Mouse (Mus musculus): ENCODE results near the gene Trem2. TPM values are rescaled to one million over a fixed set of nuclear protein-coding genes. Genes with fewer than 3 reads are reported as not detected.
"Not testable (repeated sequence)": the region's sequence is repeated elsewhere in the genome, so short reads cannot be mapped to it uniquely, and the experiment has no call there.

Gene Trem2
- polyA plus RNA-seq, 1 experiment from 2014 or later: 3.3 TPM

- not testable (repeated sequence) for H3K27me3 ChIP-seq (replicated peaks); H3K9ac ChIP-seq; H3K36me3 ChIP-seq; H3K4me1 ChIP-seq; H3K4me2 ChIP-seq; H3K9me3 ChIP-seq; ATAC-seq (ENCODE audit: insufficient read depth, low FRiP score, low read depth); H3K4me3 ChIP-seq (replicated peaks); H3K27ac ChIP-seq
- whole genome bisulfite sequencing: 84% methylated on average over 7 of the region's 7 CpGs
Observed at GRCm38 (mm10) chr17:48352976-48353375, 6.8 kb downstream of the Trem2 start.

DNA sequence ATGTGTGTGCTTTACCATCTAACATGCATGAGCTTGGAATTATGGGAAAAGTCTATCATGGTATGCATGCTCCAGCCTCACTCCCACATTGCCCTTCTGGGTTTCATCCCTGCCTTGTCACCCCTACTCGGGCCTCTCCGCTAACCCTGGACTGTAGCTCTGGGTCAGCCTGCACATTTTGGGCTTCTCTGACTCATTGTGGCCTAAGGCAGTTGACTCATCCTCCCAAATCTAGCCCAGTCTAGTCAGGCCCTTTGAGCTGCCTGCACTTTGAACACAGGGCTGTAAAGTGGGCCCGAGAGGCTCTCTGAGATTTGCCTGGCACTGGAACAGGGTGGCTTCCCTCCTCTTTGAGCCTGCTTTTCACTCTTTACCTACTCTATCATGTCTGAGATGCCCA is 9.6 kb downstream of the Trem2 start:
- no peak for ATAC-seq (ENCODE audit: insufficient read depth, low FRiP score, low read depth)
- Histone ChIP-seq H3K9me3 (no peaks in the 10 kb centered on the region), H3K4me3 (replicated peaks) (no peak overlapping the region), H3K4me2 (no peak overlapping the region), H3K27ac (no peak overlapping the region), H3K36me3 (no peaks in the 10 kb centered on the region), H3K4me1 (no peaks in the 10 kb centered on the region), H3K9ac (no peak overlapping the region), H3K27me3 (replicated peaks) (no peaks in the 10 kb centered on the region)
- WGBS: 92% methylated on average over 3 of the region's 3 CpGs

DNA sequence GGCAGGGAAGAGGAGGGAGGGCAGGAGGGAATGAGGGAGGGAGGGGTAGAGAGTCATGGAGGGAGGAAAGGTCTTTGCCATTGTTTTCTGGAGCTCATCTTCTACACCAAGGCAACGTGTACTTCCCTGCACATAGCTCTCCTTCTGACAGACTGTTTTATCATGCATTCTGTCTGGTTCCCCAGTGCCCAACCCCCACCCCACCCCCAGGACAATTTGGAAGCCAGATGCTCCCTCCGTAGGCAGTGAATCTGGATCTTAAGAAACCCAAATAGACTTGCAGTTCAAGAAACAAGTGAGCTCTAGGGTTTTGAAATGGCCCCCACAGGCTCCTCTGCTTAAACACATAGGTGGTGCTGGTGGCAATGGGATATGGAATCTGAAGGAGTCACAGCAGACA is 11.7 kb downstream of the Trem2 start:
- no peak for ATAC-seq (ENCODE audit: insufficient read depth, low FRiP score, low read depth)
- Histone ChIP-seq H3K27ac (no peak overlapping the region), H3K4me3 (replicated peaks) (no peak overlapping the region), H3K4me1 (no peaks in the 10 kb centered on the region), H3K27me3 (replicated peaks) (no peaks in the 10 kb centered on the region), H3K9me3 (no peaks in the 10 kb centered on the region), H3K4me2 (no peak overlapping the region), H3K9ac (no peak overlapping the region), H3K36me3 (no peaks in the 10 kb centered on the region)
- WGBS: 53% methylated on average over 2 of the region's 2 CpGs

DNA sequence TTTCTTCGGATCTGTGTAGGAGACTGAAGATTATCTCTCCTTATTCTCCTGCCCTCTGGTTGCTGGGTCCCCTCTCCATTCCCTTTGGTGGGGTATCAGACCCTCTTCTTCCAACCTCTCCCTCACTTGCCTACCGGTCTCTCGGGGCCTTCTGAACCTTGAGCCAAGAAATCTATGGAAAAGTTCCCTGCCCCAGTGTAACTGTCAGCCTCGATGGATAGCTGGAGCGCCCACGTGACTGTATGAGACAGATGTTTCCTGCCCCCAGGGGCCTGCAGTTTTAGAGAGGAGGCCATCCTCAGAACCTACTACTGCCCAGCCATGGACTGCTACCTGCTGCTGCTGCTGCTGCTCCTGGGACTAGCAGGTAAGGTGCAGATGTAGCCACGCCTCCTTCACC is 13.4 kb downstream of the Trem2 start, which contains the start of gene Treml1:
Treml1 (plus strand) TSS at position 301 of the 400 bp plus-strand sequence.
- WGBS: 64% methylated on average over 7 of the region's 7 CpGs

DNA sequence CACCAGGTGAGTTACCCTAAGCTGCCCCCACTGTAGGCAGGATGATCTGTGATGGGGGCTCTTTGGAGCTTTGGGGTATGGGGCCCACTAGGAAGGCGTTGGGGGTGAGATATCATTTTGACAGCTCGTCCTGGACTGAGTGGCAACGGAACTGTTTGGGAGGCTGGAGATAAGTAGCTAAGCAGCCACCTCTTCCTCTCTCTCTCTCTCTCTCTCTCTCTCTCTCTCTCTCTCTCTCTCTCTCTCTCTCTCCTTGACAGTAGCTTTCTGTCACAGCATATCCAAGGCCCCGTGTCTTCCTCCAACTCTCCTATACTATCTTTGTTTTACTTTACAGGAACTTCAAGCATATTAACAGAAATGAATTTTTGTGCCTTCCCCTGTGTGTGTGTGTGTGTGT is 14.3 kb downstream of the Trem2 start:
- Histone ChIP-seq H3K9me3 (no peaks in the 10 kb centered on the region), H3K9ac (no peak overlapping the region), H3K36me3 (no peaks in the 10 kb centered on the region), H3K4me1 (no peaks in the 10 kb centered on the region), H3K27me3 (replicated peaks) (no peaks in the 10 kb centered on the region), H3K4me3 (replicated peaks) (no peak overlapping the region), H3K4me2 (no peak overlapping the region), H3K27ac (no peak overlapping the region)
- WGBS: 64% methylated on average over 4 of the region's 4 CpGs
- ATAC-seq (ENCODE audit: insufficient read depth, low FRiP score, low read depth): no peak

More for the DNA sequence above, 13.4 kb downstream of the Trem2 start, which contains the start of gene Treml1:
- Histone ChIP-seq H3K4me2 (no peak within 1 kb of the TSS), H3K27me3 (replicated peaks) (no peaks in the 10 kb centered on the region), H3K27ac (no peak within 1 kb of the TSS), H3K9ac (no peak within 1 kb of the TSS), H3K36me3 (no peaks in the 10 kb centered on the region), H3K4me3 (replicated peaks) (no peak within 1 kb of the TSS), H3K4me1 (no peaks in the 10 kb centered on the region), H3K9me3 (no peaks in the 10 kb centered on the region)
- ATAC-seq (ENCODE audit: insufficient read depth, low FRiP score, low read depth): no peak

DNA sequence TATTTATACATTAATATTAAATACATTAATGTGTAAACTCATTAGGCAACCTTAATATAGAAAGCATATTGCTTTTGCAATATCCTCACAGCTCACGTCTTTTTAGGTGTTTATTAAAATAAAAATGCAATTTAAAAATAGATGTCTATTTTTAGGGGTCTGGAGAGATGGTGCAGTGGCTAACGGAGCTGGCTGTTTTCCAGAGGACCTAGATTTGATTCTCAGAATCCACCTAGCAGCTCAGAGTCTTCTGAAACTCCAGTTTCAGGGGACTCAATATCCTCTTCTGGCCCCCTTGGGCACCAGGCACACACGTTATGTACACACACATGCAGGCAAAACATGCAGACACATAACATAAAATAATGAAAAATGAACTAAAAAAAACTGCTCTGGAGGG is 16.1 kb downstream of the Trem2 start:
- no peak overlapping the region for H3K4me3 ChIP-seq (replicated peaks)
- H3K27me3 ChIP-seq (replicated peaks): no peaks in the 10 kb centered on the region
- no peak overlapping the region for H3K9ac ChIP-seq
- no peaks in the 10 kb centered on the region for H3K36me3 ChIP-seq
- no peak for ATAC-seq (ENCODE audit: insufficient read depth, low FRiP score, low read depth)
- WGBS: 46% methylated on average over 3 of the region's 3 CpGs
- H3K9me3 ChIP-seq: no peaks in the 10 kb centered on the region
- no peak overlapping the region for H3K27ac ChIP-seq
- H3K4me2 ChIP-seq: no peak overlapping the region
- no peaks in the 10 kb centered on the region for H3K4me1 ChIP-seq

- Histone ChIP-seq H3K36me3 (no peaks in the 10 kb centered on the region), H3K9ac (no peak overlapping the region), H3K4me2 (no peak overlapping the region), H3K27me3 (replicated peaks) (no peaks in the 10 kb centered on the region), H3K4me3 (replicated peaks) (no peak overlapping the region), H3K9me3 (no peaks in the 10 kb centered on the region), H3K27ac (no peak overlapping the region), H3K4me1 (no peaks in the 10 kb centered on the region)
- no peak for ATAC-seq (ENCODE audit: insufficient read depth, low FRiP score, low read depth)
- WGBS: 78% methylated on average over 8 of the region's 8 CpGs
Observed at GRCm38 (mm10) chr17:48362966-48363365, 16.8 kb downstream of the Trem2 start.

- no peak overlapping the region for H3K27ac ChIP-seq
- no peak overlapping the region for H3K4me3 ChIP-seq (replicated peaks)
- H3K4me2 ChIP-seq: no peak overlapping the region
- ATAC-seq (ENCODE audit: insufficient read depth, low FRiP score, low read depth): no peak
- 64% methylated on average over 6 of the region's 6 CpGs for WGBS
- H3K36me3 ChIP-seq: no peaks in the 10 kb centered on the region
- no peaks in the 10 kb centered on the region for H3K9me3 ChIP-seq
- no peaks in the 10 kb centered on the region for H3K4me1 ChIP-seq
- no peak overlapping the region for H3K9ac ChIP-seq
- H3K27me3 ChIP-seq (replicated peaks): no peaks in the 10 kb centered on the region
Observed at GRCm38 (mm10) chr17:48363421-48363965, 17.3 kb downstream of the Trem2 start.

DNA sequence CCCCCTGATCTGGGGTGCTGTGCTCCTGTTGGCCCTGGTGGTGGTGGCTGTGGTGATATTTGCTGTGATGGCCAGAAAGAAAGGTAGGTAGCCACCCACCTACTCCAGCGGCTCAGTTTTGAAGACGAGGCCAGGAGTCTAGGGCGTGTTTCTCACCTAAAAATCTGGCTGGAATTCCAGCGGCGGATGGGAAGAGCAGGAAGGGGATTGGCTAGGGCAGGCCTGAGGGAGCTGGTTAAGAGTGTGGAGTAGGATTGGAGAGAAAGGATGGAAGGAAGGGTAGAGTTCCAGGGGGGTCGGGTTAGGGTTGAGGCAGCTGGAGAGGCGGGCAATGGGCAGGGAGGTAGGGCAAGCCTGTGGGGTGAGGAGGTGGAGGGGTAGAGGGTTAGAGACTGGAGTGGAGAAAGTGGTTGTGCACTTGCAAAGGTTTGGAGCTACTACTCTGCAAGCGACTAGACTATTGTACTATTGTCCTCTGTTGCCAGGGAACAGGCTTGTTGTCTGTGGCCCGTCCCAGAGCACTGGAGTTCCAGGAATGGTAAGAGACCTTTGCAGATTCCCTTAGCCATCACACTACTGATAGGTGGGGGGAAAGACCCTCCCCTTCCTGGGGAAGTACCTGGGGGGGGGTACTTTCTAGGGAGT is 19.4 kb downstream of the Trem2 start:
- Histone ChIP-seq H3K27ac (no peak overlapping the region), H3K4me1 (no peaks in the 10 kb centered on the region)
- ATAC-seq (ENCODE audit: insufficient read depth, low FRiP score, low read depth): no peak

GRCm38 (mm10) chr17:48366806-48367205 is 20.6 kb downstream of the Trem2 start:
- Histone ChIP-seq H3K9ac (no peak overlapping the region), H3K4me2 (no peak overlapping the region), H3K36me3 (no peaks in the 10 kb centered on the region), H3K27ac (no peak overlapping the region), H3K4me1 (no peaks in the 10 kb centered on the region), H3K9me3 (no peaks in the 10 kb centered on the region), H3K4me3 (replicated peaks) (no peak overlapping the region), H3K27me3 (replicated peaks) (no peaks in the 10 kb centered on the region)
- 81% methylated on average over 5 of the region's 5 CpGs for WGBS
- no peak for ATAC-seq (ENCODE audit: insufficient read depth, low FRiP score, low read depth)

More for the DNA sequence above, 19.4 kb downstream of the Trem2 start:
- H3K9me3 ChIP-seq: no peaks in the 10 kb centered on the region
- H3K4me2 ChIP-seq: no peak overlapping the region
- 79% methylated on average over 9 of the region's 9 CpGs for WGBS
- no peak overlapping the region for H3K9ac ChIP-seq
- no peaks in the 10 kb centered on the region for H3K36me3 ChIP-seq
- H3K27me3 ChIP-seq (replicated peaks): no peaks in the 10 kb centered on the region
- no peak overlapping the region for H3K4me3 ChIP-seq (replicated peaks)

- no peak overlapping the region for H3K9ac ChIP-seq
- no peak overlapping the region for H3K4me3 ChIP-seq (replicated peaks)
- H3K36me3 ChIP-seq: no peaks in the 10 kb centered on the region
- no peak overlapping the region for H3K4me2 ChIP-seq
- no peaks in the 10 kb centered on the region for H3K4me1 ChIP-seq
- ATAC-seq (ENCODE audit: insufficient read depth, low FRiP score, low read depth): no peak
- H3K27me3 ChIP-seq (replicated peaks): no peaks in the 10 kb centered on the region
- H3K27ac ChIP-seq: no peak overlapping the region
- no peaks in the 10 kb centered on the region for H3K9me3 ChIP-seq
Observed at GRCm38 (mm10) chr17:48371621-48372020, 25.4 kb downstream of the Trem2 start.

- no peak overlapping the region for H3K9ac ChIP-seq
- no peaks in the 10 kb centered on the region for H3K9me3 ChIP-seq
- no peaks in the 10 kb centered on the region for H3K27me3 ChIP-seq (replicated peaks)
- WGBS: 73% methylated on average over 8 of the region's 8 CpGs
- H3K36me3 ChIP-seq: no peaks in the 10 kb centered on the region
- no peak overlapping the region for H3K27ac ChIP-seq
- H3K4me1 ChIP-seq: no peaks in the 10 kb centered on the region
- no peak for ATAC-seq (ENCODE audit: insufficient read depth, low FRiP score, low read depth)
- H3K4me2 ChIP-seq: no peak overlapping the region
- no peak overlapping the region for H3K4me3 ChIP-seq (replicated peaks)
Observed at GRCm38 (mm10) chr17:48372987-48373386, 26.8 kb downstream of the Trem2 start.

GRCm38 (mm10) chr17:48376102-48376501 is 29.9 kb downstream of the Trem2 start:
- no peak for ATAC-seq (ENCODE audit: insufficient read depth, low FRiP score, low read depth)
- Histone ChIP-seq H3K27me3 (replicated peaks) (no peaks in the 10 kb centered on the region), H3K36me3 (no peaks in the 10 kb centered on the region), H3K4me1 (no peaks in the 10 kb centered on the region), H3K9ac (no peak overlapping the region), H3K9me3 (no peaks in the 10 kb centered on the region), H3K27ac (no peak overlapping the region), H3K4me3 (replicated peaks) (no peak overlapping the region), H3K4me2 (no peak overlapping the region)
- WGBS: 89% methylated on average over 1 of the region's 1 CpGs

Measured in stomach, embryonic 15.5 days (tissue).